Mouse (Mus musculus) midbrain, embryonic 12.5 days (tissue): ENCODE measurements at regions not wholly inside any gene's neighbourhood (a gene's known extent, or its start where the extent isn't known, plus 50 kb on each side); places are given as distances from the start of the nearest gene placed in this dataset.

Experiments
- ATAC-seq: fragments of 200-750 bp; cut with Nextera tagmentation; 2 replicates; pipeline ENCODE4 v1.8.0; 2017; ENCODE audit warnings: low read depth, moderate TSS enrichment, moderate library complexity; ENCODE audit not compliant: low FRiP score
- H3K27ac ChIP-seq: fragments of 300-500 bp; sonication (generic); replicated peaks from 2 replicates; pipeline ENCODE4 v1.5.1; 2016; ENCODE audit warnings: mild to moderate bottlenecking
- H3K27me3 ChIP-seq: fragments of 300-500 bp; sonication (generic); 2 replicates; pipeline ENCODE4 v1.6.1; 2016; ENCODE audit warnings: mild to moderate bottlenecking
- H3K36me3 ChIP-seq: fragments of 300-500 bp; sonication (generic); 2 replicates; pipeline ENCODE4 v1.6.1; 2016
- H3K4me1 ChIP-seq: fragments of 300-500 bp; sonication (generic); 2 replicates; pipeline ENCODE4 v1.6.1; 2016
- H3K4me2 ChIP-seq: fragments of 300-500 bp; sonication (generic); replicated peaks from 2 replicates; pipeline ENCODE4 v1.6.1; 2016; ENCODE audit warnings: mild to moderate bottlenecking, moderate library complexity
- H3K4me3 ChIP-seq: fragments of 300-500 bp; sonication (generic); 2 replicates; pipeline ENCODE4 v1.5.1; 2016; ENCODE audit warnings: mild to moderate bottlenecking
- H3K9ac ChIP-seq: fragments of 300-500 bp; sonication (generic); replicated peaks from 2 replicates; pipeline ENCODE4 v1.6.1; 2016; ENCODE audit warnings: mild to moderate bottlenecking, moderate library complexity
- H3K9me3 ChIP-seq: fragments of 300-500 bp; sonication (generic); 2 replicates; pipeline ENCODE4 v1.6.1; 2016; ENCODE audit warnings: mild to moderate bottlenecking
- WGBS: fragments of 180-500 bp; shearing (Covaris S2); methylation state at CpG from one replicate; pipeline ENCODE4 v1.1.7; 2016; 5-methylcytosine and 5-hydroxymethylcytosine counted together

DNA sequence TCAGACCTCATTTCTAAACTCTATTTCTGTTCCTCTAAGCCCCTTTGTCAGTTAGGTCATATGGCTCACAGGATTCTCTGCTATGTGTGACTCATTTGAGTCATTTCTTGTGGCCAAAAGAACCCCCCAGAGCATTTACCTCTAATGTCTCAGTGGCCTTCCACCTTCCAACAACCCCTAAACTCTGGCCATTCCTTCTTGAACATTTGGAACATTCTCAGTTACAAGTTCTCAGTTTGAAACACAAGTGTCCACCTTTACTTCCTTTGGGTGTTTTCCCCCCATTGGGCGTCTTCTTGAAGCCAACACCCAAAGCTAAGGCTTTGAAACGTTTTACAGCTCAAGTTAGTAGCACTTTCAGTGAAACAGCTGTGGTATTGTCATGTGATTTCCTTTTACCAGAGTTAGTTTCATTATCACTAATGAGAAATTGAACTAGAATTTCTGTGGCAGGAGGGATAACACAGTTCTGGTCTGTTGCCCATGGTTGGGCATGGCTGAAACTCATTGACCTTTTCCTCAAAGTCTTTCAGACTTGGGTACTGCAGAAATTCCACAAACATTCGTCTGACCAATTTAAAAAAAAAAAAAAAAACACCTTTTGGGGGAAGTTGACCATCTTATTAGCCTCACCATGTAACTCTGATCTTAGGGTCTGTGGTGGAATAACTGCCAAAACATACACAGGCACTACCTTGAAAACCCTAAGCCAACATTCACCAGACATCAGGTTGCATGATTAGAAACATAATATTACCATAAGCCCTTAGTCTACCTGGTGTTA lies 201.8 kb downstream of the Nfkbiz start:
- H3K4me3 ChIP-seq, result no peak overlapping the region
- no peak overlapping the region for H3K27ac ChIP-seq
- no peaks in the 10 kb centered on the region for H3K27me3 ChIP-seq
- no peaks in the 10 kb centered on the region for H3K36me3 ChIP-seq
- ATAC-seq, result no peak
- no peak overlapping the region for H3K4me2 ChIP-seq
- WGBS, result 72% methylated on average over 3 of the region's 3 CpGs
- H3K9me3 ChIP-seq, result no peaks in the 10 kb centered on the region
- no peak overlapping the region for H3K9ac ChIP-seq
- H3K4me1 ChIP-seq, result no peaks in the 10 kb centered on the region

DNA sequence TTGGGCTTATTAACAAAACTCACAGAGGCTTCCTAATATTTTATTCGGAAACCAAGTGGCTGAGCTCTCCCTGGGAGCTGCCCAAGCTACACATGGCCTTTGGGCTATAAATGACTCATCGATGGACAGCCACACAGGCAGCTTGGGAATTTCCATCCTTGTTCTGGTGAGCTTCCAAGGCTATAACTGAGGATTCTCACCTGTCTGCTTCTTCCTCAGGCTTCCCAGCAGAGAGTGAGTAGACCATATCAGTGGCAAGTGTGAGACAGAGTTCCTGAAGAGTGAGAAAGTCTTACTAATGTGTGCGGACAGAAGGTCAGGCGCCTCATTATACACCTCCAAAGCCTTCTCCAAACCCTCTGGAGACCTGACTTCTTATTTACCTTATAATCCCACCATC lies 202.5 kb downstream of the Nfkbiz start:
- no peaks in the 10 kb centered on the region for H3K9me3 ChIP-seq
- H3K4me2 ChIP-seq, result no peak overlapping the region
- no peak overlapping the region for H3K27ac ChIP-seq

DNA sequence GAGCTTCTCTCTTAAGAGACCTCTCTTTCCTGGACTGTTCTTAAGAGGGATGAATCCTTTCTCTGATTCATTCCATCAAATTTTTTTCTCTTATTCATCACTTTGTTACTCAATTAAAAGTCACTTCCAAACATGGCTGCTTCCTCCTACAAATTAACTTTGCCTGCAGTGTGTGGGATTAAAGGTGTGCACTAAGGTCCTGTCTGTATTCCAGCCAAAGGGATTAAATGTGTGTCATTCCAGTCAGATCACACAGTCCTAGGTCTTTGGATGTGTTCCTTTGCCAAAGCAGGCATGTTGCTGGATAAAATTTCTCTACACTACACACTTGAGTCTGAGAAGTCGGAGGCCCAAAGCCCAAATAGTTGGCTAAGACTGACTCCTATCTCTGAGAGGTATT lies 204.0 kb downstream of the Nfkbiz start:
- no peaks in the 10 kb centered on the region for H3K4me1 ChIP-seq
- H3K4me2 ChIP-seq, result no peak overlapping the region
- ATAC-seq, result no peak
- no peaks in the 10 kb centered on the region for H3K36me3 ChIP-seq
- 78% methylated on average over 1 of the region's 1 CpGs for WGBS
- no peak overlapping the region for H3K4me3 ChIP-seq
- no peak overlapping the region for H3K27ac ChIP-seq
- H3K9me3 ChIP-seq, result no peaks in the 10 kb centered on the region
- no peak overlapping the region for H3K9ac ChIP-seq
- H3K27me3 ChIP-seq, result no peaks in the 10 kb centered on the region

More for the DNA sequence above, 202.5 kb downstream of the Nfkbiz start:
- WGBS, result 86% methylated on average over 4 of the region's 4 CpGs
- Histone ChIP-seq H3K4me3 (no peak overlapping the region), H3K36me3 (no peaks in the 10 kb centered on the region), H3K27me3 (no peaks in the 10 kb centered on the region), H3K9ac (no peak overlapping the region), H3K4me1 (no peaks in the 10 kb centered on the region)
- no peak for ATAC-seq

DNA sequence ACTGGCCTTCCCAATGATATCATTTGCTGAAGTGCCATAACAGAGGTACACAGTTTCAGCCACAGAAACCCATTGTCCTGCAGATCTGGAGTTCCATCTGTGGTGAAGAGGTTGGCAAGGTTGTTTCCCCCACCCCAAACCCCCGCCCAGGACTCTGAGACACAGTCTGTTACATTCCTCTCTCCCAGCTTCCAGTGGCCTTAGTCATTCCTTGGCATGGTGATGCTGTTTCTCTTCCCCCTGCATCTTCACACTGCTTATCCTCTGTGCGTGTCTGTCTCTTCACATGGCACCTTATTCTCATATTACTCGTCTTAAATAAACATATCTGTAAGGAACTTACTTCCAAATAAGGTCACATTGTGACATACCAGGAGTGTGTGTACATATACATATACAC lies 206.5 kb downstream of the Nfkbiz start:
- no peaks in the 10 kb centered on the region for H3K27me3 ChIP-seq
- H3K4me3 ChIP-seq, result no peak overlapping the region
- no peaks in the 10 kb centered on the region for H3K36me3 ChIP-seq
- no peaks in the 10 kb centered on the region for H3K4me1 ChIP-seq
- H3K9ac ChIP-seq, result no peak overlapping the region
- 77% methylated on average over 3 of the region's 3 CpGs for WGBS
- ATAC-seq, result no peak
- no peak overlapping the region for H3K4me2 ChIP-seq
- H3K9me3 ChIP-seq, result no peaks in the 10 kb centered on the region
- H3K27ac ChIP-seq, result no peak overlapping the region

DNA sequence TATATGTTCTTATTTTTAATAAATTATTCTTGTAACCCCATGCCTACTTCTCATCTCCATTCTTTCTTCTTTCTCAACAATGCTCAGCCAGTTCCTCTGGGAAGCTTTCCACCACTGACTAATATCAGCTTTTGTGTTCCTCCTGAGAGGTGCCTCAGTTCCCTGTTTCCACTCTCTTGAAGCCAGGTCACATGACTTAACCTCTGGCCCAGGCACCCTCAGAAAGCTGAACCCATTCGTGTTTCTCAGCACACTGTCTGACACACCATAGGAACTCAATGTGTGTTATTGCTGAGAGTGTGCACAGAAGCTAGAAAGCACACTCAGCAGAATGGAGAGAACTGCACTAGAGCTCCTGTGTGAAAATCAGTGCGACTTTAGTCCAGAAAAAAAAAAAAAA lies 207.1 kb downstream of the Nfkbiz start:
- Histone ChIP-seq H3K4me3 (no peak overlapping the region), H3K4me2 (no peak overlapping the region), H3K9ac (no peak overlapping the region), H3K36me3 (no peaks in the 10 kb centered on the region), H3K9me3 (no peaks in the 10 kb centered on the region), H3K27ac (no peak overlapping the region), H3K27me3 (no peaks in the 10 kb centered on the region), H3K4me1 (no peaks in the 10 kb centered on the region)
- WGBS, result 66% methylated on average over 2 of the region's 2 CpGs
- ATAC-seq, result no peak

DNA sequence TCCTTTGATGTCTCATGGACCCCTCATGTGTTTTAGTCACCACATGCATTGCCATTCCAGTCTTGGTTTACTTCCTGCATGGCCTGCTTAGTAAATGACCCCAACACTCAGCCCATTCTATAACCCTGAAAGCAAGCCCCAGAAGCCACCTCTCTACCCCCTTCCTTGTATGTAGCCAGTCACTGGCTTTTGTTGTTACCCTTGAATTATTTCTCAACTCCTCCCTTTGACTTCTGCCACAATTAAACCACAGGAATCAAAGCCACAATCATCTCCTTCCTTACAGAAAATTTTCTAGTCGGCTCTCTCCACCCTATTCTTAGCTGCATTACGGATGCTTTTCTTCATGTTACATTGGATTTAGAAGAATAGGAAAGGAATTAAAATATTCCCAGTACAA lies 207.7 kb downstream of the Nfkbiz start:
- H3K27ac ChIP-seq, result no peak overlapping the region
- no peaks in the 10 kb centered on the region for H3K36me3 ChIP-seq
- H3K9me3 ChIP-seq, result no peaks in the 10 kb centered on the region
- H3K4me2 ChIP-seq, result no peak overlapping the region
- no peak for ATAC-seq
- no peak overlapping the region for H3K4me3 ChIP-seq
- WGBS, result 73% methylated on average over 2 of the region's 2 CpGs
- no peaks in the 10 kb centered on the region for H3K4me1 ChIP-seq
- H3K27me3 ChIP-seq, result no peaks in the 10 kb centered on the region
- no peak overlapping the region for H3K9ac ChIP-seq

DNA sequence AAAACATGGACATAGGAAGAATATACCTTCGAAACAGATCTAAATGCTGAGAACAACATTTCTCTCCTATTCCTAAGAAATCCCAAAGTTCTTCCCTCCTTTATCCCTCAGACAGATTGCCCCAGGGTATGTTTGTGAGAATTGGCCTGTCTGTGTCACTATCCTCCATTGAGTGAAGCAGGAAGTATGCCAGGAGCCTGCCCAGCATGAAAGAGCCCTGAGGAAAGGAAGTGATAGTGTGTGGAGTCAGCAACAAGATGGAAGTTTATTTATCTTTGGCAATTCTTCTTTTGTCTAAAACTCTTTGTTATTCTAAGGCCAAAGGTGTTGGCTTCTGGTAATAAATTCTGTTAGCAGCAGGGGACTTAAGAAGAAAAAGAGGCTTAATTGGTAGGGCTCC lies 211.2 kb downstream of the Nfkbiz start:
- no peaks in the 10 kb centered on the region for H3K9me3 ChIP-seq
- no peak overlapping the region for H3K4me3 ChIP-seq
- H3K36me3 ChIP-seq, result no peaks in the 10 kb centered on the region
- WGBS, result 100% methylated on average over 1 of the region's 1 CpGs
- no peak overlapping the region for H3K27ac ChIP-seq
- ATAC-seq, result no peak
- no peak overlapping the region for H3K9ac ChIP-seq
- H3K27me3 ChIP-seq, result no peaks in the 10 kb centered on the region
- no peak overlapping the region for H3K4me2 ChIP-seq
- H3K4me1 ChIP-seq, result no peaks in the 10 kb centered on the region

DNA sequence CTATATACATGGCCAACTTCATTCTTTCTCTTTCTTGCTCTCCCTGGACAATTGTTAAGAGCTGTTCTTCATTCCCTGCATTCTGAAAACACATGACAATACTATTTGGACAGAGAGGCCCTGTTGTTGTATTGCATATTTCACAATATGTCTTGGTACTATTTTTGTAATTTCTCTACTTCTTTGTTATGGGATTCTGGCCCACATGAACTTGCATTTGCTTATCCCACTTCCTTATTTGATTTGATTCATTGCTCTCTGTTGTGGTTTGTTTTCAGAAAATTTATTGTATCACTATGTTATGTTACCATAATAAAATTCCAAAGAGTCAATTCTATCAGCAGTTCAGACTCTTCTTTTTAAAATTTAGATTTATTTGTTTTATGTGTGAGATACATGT lies 215.3 kb downstream of the Nfkbiz start:
- H3K36me3 ChIP-seq, result no peaks in the 10 kb centered on the region
- ATAC-seq, result no peak
- no peak overlapping the region for H3K27ac ChIP-seq

DNA sequence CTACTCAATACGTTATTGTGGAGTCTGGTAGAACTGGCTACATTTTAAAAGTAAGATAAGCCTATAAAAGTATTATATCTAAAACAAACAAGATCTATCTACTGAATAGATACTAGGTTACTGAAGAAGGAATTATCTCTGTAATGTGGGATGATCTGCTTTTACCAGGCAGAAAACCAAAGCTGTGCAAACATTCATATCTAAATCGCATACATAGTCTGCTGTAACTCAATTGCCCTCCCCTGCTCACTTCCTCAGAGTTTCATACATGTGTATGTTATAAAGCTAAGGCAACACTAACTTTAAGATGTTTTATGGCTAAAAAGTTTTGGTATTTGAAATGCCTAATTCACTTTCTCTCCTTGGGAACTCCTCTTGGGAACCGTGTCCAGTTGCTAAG lies 219.0 kb downstream of the Nfkbiz start:
- H3K4me2 ChIP-seq, result no peak overlapping the region
- 83% methylated on average over 3 of the region's 3 CpGs for WGBS
- no peaks in the 10 kb centered on the region for H3K36me3 ChIP-seq
- H3K9ac ChIP-seq, result no peak overlapping the region
- no peak for ATAC-seq
- H3K27me3 ChIP-seq, result no peaks in the 10 kb centered on the region
- no peak overlapping the region for H3K4me3 ChIP-seq
- H3K4me1 ChIP-seq, result no peaks in the 10 kb centered on the region
- H3K27ac ChIP-seq, result no peak overlapping the region
- no peaks in the 10 kb centered on the region for H3K9me3 ChIP-seq

More for the DNA sequence above, 215.3 kb downstream of the Nfkbiz start:
- no peaks in the 10 kb centered on the region for H3K4me1 ChIP-seq
- no peak overlapping the region for H3K4me3 ChIP-seq
- H3K27me3 ChIP-seq, result no peaks in the 10 kb centered on the region
- H3K9me3 ChIP-seq, result no peaks in the 10 kb centered on the region
- no peak overlapping the region for H3K4me2 ChIP-seq
- no peak overlapping the region for H3K9ac ChIP-seq

DNA sequence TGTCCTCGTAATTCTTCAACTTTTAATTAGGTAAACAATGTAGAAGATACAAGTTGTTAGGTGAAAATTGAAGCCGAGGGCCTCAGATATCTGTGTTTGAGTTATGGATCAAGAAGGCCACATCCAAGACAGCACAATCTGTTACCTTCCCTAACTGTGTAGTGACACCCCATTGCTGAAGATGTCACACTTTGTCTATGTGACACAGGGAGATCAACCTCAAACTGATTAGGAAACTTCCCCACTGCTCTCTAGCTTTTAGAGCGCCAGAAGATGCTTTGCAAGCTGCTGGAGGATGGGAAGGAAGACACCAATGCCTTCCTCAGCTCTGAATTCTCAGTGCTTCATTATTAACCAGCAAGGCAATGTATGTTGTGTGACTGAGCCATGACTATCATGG lies 220.7 kb downstream of the Nfkbiz start:
- Histone ChIP-seq H3K4me1 (no peaks in the 10 kb centered on the region), H3K27me3 (no peaks in the 10 kb centered on the region), H3K4me2 (no peak overlapping the region), H3K27ac (no peak overlapping the region), H3K36me3 (no peaks in the 10 kb centered on the region), H3K9ac (no peak overlapping the region), H3K9me3 (no peaks in the 10 kb centered on the region), H3K4me3 (no peak overlapping the region)
- no peak for ATAC-seq
- WGBS, result 91% methylated on average over 3 of the region's 3 CpGs

DNA sequence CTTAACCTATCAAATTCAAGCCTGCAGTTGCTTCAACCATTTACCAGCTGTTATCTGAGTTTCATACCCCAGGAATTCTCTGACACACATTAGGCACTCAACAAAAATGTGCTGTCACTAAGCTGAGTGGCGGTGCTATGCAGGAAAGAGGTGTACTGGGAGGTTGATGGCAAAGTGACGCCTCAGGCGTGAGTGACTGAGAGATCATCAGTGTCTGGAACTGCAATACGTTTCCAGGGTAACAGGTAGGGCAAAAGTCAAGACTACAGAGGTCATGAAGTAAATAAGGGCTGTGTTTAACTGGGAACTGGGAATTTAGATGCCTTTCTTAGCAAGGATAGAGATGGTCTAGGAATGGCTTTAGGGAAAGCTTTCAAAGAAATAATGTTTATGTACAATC lies 221.2 kb downstream of the Nfkbiz start:
- H3K36me3 ChIP-seq, result no peaks in the 10 kb centered on the region
- H3K4me1 ChIP-seq, result no peaks in the 10 kb centered on the region
- H3K9ac ChIP-seq, result no peak overlapping the region
- 64% methylated on average over 4 of the region's 4 CpGs for WGBS
- ATAC-seq, result no peak
- H3K27ac ChIP-seq, result no peak overlapping the region
- no peaks in the 10 kb centered on the region for H3K9me3 ChIP-seq
- H3K4me2 ChIP-seq, result no peak overlapping the region
- H3K27me3 ChIP-seq, result no peaks in the 10 kb centered on the region
- no peak overlapping the region for H3K4me3 ChIP-seq

DNA sequence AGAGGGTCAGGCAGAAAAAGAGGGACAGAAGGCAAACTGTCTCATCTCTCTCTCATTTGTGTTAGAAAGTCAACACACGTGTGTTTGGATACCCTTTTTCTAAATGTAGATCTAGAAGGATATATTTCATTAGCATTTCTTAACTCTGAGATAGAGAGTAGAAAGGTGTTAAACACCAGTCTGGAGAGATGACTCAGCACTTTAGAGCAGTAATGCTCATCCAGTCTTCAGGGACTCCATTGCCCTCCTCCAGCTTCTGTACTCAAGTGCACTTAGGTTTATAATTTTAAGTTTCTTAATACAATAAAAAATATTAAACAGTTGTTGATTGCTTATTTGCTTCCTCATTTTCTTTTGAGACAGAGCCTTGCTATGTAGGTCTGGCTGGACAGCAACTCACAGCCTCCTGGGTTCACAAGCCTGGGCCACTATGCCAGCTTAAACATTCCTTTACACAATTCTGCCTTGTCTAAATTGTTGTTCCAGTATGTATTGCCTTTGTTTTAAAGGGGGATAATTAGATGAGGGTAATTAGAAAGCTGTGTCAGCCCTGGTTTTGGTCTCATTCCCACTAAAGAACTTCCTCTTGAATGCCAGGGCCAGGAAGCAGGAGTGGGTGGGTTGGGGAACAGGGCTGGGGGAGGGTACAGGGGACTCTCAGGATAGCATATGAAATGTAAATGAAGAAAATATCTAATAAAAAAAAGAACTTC lies 222.1 kb downstream of the Nfkbiz start:
- H3K4me3 ChIP-seq, result no peak overlapping the region
- 85% methylated on average over 1 of the region's 1 CpGs for WGBS
- no peak overlapping the region for H3K4me2 ChIP-seq
- no peak overlapping the region for H3K27ac ChIP-seq
- no peaks in the 10 kb centered on the region for H3K36me3 ChIP-seq
- no peaks in the 10 kb centered on the region for H3K27me3 ChIP-seq
- H3K9me3 ChIP-seq, result no peaks in the 10 kb centered on the region
- H3K4me1 ChIP-seq, result no peaks in the 10 kb centered on the region
- no peak for ATAC-seq
- no peak overlapping the region for H3K9ac ChIP-seq
